Mouse (Mus musculus) heart, postnatal 0 days (tissue): ENCODE data around the gene Parva.

Experiments used
- CTCF ChIP-seq: IDR thresholded peaks from 2 replicates; pipeline ENCODE4 v1.5.1; 2016; ENCODE audit warnings: antibody characterized with exemption, control low read depth, low read depth
- EP300 ChIP-seq: IDR thresholded peaks from 2 replicates; pipeline ENCODE4 v1.6.1; 2016; ENCODE audit warnings: antibody characterized with exemption, low read depth

GRCm38 (mm10) chr7:112603496-112604170 lies 176.3 kb downstream of the Parva start:
- TF ChIP-seq CTCF, result no peak
- TF ChIP-seq EP300, result no peak
